Mouse (Mus musculus) urinary bladder, postnatal 14 days (tissue): ENCODE results near the gene Gm8369.
"Not testable (repeated sequence)": the region's sequence is repeated elsewhere in the genome, so short reads cannot be mapped to it uniquely, and the experiment has no call there.

Experiments used
- DNase-seq: peaks from one replicate; pipeline ENCODE4 v3.0.0; 2021; ENCODE audit warnings: low spot score

Gene Gm8369

DNA sequence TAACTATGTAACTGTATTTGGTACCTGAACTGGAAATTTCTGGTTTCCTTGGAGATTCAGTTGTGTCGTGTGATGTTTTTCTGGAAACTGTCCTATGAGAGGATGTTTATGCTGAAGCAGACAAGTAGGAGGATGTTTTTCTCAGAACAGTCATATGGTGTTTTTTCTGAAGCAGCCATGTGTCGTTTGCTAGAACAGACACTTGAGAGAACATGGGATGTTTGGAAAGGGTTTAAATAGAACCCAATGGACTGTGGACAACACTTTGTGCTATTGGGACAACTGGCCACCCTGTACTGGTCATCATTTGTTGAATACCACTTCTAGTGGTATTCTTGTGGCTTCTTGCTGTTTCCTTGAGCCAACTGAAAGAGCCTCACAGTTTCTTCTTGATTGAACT lies at the start of gene Gm8369:
Gm8369 (plus strand) TSS at position 193 of the 400 bp plus-strand sequence.
- DNase-seq, result no peak

DNA sequence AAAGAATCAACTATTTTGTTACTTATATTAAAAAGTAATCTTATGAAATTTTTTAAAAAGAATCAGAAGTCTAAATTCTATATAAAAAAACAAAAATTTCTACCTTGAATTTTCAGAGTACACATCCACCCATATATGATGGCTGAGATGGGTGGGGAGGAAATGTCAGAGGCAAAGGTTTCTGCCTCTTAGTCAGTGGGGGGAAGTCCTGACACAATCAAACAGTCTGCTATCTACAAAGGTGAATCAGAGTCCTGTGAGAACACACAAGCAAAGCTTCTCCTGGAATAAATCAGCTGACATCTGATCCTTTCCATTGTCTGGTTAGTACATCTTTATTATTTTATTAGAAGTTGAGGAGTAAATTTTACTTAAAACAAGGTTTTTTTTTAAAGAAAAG lies 42.4 kb upstream of the Gm8369 start, which contains the start of gene Ms4a4b:
Ms4a4b (plus strand) TSS at position 216 of the 400 bp plus-strand sequence.
- DNase-seq, result no peak

DNA sequence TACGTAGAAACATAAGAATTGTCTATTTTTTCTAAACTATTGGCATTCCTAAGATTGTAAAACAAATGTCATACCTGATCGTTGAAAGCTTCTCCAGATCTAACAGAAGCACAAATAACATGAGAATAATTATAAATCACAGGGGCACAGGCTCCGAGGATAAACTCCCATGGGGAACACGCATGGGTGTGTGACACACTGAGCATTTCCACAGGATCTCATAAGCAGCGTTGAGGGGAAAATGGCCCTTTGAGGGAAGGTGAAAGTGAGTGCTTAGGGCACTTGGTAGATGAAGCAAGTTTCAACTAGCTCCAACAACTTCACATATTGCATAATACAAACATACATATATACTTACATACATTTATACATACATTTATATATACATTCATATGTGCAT lies 41.8 kb upstream of the Gm8369 start:
- no peak for DNase-seq

DNA sequence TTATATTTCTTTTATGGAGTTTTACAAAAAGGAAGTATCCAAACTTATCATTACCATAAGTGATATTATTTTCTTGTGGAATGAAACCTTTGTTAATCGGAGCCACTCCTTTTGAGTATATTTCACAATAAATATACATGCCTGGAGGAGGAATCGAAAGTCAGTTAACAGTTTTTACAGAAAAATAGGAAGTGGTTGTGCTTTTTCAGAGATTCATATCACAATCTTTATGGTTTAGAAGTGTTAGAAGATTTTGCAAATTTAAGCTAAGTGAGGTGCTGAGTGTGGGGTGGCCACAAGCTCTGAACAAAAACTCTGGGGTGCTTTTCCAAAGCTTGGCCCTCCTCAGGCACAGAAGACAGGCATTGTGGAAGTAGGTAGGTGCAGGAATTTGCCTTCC lies 38.5 kb upstream of the Gm8369 start:
- DNase-seq, result no peak

DNA sequence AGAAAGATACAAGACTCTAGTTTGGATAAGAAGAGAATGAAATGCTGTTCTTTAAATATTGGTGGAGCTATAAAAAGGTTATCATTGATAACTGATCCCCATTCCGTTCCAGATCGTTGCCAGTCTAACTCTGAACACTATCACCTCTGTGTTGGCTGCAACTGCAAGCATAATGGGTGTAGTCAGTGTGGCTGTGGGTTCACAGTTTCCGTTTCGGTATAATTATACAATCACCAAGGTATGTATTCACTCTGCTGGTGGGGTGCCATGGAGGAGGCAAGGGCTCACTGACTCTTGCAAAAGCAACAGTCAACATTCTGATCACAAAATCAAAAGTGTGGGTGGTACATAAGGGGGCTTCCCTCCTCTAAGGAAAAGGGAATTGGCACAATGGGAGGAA lies 26.7 kb upstream of the Gm8369 start:
- not testable (repeated sequence) for DNase-seq

DNA sequence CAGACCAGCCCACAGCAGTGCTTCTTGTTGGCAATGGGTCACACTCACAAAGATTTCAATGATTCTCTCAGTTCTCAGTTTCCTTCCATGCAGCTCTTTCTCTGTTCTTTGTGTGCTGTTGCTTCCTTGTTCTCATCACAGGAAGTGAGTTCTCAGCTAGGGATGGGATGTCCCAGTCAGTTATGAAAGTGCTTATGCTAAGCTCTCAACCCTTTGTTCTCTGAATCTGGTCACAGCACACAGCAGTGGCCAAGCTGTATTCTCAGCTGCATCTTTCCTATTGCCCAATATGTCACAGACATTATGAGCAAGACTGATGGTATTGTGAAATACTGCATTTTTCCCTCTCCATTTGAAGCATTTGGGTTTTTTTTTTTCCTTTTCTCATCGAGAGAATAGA lies 20.9 kb upstream of the Gm8369 start:
- not testable (repeated sequence) for DNase-seq

DNA sequence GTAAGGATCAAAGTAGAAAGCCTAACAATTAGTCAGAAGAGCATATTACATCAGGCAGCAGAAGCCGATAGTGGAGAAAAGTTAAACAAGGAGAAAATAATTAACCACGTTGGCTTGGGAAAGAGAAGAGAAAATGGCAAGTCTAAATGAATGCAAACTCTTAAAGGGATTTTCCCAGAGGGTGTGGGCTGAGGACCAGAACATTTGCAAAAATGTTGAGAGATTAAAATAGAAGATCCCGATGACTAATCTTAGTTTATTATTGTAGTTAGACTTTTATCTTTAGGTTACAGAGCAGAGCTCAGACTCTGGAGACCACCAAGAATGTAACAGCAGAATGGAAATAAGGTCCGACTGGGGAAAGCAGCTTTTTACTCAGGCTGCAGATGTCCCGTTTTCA lies 19.3 kb upstream of the Gm8369 start:
- no peak for DNase-seq

DNA sequence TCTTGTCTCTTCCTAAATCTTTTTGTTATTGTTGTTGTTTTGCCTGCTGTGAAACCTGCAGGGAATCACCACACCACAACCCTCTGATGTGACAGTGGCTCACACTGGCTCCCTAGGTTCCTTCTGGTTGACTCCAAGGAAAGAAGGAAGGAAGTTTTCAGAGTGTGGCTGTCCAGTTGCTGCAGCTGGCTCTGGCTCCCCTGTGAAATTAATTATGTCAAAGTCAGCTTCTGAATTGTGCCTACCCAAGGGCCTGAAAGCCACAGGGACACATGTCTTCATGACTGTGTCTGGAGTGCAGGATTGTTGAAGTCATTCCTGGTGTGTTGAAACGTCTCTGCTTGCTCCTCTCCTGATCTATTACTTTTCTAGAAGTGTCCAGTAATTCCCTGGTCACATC lies 17.4 kb upstream of the Gm8369 start:
- DNase-seq, result not testable (repeated sequence)

DNA sequence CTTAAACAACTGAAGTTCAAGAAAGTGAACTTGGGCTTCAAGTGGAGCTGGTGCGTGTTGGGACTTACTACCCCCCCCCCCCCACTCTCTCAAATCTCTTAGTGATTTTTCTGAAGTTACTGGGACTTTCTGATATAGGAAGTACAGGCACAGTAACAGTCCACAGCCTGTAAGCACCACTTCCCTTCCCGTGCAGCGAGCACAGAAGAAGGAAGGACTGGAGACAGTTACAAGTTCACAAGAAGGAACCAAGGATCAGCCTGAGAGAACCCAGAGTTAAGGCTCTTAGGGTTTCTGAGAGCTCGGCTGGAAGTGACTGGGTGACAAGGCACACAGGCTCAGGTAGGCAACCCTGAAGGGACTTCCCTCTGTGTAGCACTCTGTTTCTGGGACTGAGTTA lies 16.5 kb upstream of the Gm8369 start, which contains the start of gene Ms4a6c:
Ms4a6c (plus strand) TSS at position 152 of the 400 bp plus-strand sequence.
- not testable (repeated sequence) for DNase-seq

DNA sequence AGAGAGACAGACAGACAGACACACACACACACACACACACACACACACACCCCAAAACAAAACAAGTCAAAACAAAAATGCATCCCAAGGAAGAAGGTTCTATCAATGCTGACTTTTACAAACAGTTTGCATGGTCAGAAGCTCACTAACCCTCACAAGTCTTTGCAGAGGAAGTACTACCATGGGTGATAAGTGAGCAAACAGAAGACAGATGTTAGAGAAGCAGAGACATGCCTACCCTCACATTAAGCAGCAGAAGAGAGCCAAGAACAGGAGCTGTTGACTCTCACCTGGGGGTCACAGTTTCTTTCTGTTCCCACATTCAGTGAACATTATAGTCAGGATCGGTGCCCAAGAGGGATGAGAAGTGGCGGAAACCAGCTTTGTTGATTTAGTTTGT lies 6.0 kb upstream of the Gm8369 start:
- no peak for DNase-seq

DNA sequence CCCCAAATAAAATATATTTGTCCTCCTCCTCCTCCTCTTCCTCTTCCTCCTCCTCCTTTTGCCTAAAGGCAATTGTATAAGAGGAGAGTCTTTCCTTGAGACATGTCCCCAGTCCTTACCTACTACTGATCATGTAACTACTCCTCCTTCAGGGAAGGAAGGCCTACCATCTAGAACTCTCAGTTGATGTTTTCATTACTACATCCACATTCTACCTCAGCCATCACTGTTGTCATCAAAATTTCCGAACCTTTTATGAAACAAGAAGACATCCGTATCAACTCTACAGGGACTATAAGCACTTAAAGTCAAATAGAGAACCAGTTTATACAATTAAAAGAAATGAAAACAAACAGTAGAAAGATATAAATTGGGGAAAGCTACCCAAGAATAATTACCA lies 3.1 kb upstream of the Gm8369 start:
- DNase-seq, result no peak

DNA sequence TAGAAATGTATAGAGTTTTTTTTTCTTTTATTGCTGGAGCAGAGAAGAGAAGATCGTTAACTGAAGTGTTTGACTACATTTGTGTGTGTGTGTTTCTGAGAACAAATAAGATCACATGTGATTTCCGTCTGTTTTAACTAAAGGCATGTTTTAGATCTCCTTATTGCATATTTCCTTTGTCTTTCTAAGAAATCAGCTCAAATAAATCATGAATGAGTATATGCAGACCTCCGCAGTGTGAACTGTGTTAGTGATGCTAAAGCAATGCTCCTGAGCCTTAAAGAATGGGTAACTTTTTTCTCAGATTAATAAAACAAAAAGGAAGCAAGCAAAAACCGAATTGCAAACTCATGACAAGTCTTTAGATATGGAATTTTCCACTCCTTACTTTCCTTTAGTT lies 1.8 kb upstream of the Gm8369 start:
- DNase-seq, result no peak

DNA sequence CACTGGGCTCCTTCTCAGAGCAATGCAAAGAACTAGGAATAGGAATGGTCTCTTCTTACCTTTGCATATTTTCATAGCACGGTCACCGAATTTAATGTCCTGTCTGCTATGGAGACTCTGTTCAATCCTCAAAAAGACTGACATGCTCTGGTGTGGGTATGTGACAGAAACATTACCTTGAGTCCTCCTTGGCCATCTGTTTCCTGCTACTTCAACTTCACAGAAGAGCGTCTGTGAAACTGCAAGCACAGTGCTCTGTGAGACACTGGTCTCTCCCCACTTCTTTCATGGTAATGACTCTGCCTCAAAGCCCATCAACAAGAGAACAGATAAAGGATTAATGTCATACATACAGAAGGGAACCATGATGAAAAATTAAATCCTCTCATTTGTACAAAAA lies 1.4 kb upstream of the Gm8369 start:
- no peak for DNase-seq

DNA sequence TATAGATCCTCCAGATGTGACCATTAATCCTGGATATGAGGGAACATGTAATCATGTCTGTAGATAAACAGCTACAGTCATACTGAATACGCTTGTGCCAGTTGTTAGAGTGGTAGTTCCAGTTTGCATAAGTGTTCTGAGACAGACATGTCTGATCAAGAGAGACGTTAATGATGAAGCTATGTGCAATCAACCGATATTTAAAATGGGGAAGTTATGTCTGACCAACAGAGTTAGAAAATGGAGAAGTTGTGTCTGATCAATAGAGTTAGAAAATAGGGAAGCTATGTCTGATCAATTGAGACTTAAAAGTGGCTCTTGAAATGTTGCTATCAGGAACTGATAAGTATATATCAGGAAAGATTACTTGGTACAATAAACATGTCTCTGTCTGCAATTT lies 472 bp upstream of the Gm8369 start:
- no peak for DNase-seq

DNA sequence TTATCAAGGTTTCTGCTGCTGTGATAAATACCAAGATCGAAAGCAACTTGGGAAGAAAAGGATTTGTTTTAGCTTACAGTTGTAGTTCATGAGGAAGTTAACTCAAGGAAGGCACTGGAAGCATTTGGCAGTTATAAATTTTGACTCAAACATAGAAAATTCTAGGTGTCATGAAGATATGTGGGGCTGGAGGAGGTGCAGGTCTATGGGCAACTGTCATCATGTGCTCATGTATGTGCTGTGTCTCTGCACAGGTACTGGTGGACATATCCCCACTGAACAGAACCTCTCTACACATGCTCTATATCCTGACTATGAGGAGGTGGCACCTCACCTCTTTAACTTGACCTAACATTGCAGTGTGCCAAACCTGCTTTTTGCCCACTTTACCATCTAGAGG lies 861 bp downstream of the Gm8369 start:
- DNase-seq, result no peak

DNA sequence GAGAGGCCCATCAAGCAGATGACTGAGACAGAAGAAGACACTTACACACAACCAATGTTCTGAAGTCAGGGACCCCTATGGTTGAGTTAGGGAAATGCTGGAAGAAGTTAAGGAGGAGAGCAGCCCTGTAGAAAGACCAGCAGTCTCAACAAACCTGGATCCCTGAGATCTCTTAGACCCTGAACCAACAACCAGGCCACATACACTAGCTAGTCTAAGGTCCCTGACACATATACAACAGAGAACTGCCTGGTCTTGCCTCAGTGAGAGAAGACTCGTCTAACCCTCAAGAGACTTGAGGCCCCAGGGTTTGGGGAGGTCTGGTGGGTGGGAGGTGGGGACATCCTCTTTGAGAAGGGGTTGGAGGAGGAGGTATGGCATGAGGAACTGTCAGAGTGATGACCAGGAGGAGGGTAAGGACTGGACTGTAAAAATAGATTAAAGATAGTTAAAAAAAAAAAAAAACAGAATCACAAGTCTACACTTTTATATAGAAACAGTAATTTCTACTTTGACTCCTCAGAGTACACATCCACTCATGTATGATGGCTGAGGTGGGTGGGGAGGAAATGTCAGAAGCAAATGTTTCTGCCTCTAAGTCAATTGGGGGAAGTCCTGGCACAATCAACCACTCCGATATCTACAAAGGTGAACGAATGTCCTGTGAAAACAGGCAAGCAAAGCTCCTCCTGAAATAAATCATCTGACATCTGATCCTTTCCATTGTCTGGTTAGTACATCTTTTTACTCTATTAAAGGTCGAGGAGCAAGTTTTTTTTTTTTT lies 5.9 kb downstream of the Gm8369 start:
- no peak for DNase-seq

DNA sequence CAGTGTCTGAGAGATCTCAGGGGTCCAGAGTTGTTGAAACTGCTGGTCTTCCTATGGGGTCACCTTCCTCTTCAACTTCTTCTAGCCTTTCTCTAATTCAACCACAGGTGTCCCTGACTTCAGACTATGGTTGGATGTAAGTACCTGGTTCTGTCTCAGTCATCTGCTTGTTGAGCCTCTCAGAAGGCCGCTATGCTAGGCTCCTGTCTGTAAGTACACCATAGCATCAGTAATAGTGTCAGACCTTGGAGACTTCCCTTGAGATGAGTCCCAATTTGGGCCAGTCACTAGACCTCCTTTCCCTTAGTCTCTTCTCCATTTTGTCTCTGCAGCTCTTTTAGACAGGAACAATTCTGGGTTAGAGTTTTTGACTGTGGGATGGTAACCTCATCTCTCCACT lies 6.9 kb downstream of the Gm8369 start:
- no peak for DNase-seq

DNA sequence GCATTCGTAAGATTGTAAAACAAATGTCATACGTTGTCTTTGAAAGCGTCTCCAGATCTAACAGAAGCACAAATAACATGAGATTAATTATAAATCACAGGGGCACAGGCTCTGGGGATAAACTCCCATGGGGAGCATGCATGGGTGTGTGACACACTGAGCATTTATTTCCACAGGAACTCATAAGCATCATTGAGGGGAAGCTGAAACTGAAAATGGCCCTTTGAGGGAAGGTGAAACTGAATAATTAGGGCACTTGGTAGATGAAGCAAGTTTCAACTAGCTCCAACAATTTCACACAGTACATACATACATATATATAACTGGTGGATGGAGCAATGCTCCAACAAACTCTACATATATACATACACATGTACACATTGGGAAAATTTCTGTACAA lies 8.8 kb downstream of the Gm8369 start:
- DNase-seq, result no peak

DNA sequence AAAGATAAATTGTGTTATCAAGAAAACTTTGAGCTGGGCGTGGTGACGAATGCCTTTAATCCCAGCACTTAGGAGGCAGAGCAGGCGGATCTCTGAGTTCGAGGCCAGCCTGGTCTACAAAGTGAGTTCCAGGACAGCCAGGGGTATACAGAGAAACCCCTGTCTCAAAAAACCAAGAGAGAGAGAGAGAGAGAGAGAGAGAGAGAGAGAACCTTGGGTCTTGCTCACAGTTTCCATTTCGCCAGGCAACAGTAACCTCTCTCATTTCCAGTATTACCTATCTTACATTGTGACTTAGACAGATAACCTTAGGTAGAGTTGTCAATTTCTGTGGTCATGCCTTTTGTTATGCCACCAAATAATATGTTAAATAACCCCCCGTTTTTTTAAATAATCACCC lies 10.6 kb downstream of the Gm8369 start:
- no peak for DNase-seq

DNA sequence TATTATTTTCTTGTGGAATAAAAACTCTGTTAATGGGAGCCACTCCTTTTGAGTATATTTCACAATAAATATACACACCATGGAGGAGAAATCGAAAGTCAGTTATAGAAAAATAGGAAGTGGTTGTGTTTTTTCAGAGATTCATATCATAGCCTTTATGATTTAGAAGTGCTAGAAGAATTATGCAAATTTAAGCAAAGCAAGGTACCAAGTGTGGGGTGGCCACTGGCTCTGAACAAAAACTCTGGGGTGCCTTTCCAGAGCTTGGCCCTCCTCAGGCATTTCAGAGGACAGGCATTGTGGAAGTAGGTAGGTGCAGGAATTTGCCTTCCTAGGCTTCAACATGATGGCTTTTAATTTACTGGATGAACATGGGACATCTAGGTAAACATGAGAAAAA lies 11.6 kb downstream of the Gm8369 start:
- not testable (repeated sequence) for DNase-seq

DNA sequence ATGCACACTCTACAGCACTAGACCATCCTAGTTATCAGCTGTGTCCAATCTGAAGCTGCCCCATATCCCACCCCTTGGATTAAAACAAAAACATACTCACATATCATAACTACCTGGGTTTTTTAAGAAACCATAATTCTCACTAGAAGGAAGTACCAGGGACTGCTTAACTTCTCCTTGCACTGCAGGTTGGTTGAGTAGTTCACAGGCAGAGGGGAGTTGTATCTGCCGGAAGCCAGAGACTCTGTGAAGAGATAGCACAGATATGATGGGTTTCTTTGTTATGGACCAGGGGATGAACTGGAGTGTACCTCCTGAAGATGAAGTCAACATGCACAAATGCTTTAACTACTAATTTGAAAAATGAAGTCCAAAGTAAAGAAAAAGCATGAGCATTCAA lies 15.1 kb downstream of the Gm8369 start:
- DNase-seq, result no peak

DNA sequence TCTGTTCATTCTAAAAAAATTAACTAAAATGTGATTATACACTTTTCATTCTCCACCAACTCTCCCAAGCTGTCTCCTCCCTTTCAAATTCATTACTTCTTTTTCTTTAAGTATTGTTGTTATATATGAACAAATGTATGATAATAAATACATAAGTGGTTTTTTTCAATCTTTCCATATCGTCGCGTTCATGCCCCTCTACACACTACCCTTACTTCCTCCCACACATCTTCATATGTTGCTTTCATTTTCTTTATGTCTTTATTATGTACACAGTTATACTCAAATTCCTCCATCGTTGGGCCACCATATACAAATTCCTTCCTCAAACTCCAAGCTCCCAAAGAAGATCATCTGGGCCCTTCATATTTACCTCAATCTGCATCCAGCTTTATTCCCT lies 15.6 kb downstream of the Gm8369 start:
- no peak for DNase-seq

DNA sequence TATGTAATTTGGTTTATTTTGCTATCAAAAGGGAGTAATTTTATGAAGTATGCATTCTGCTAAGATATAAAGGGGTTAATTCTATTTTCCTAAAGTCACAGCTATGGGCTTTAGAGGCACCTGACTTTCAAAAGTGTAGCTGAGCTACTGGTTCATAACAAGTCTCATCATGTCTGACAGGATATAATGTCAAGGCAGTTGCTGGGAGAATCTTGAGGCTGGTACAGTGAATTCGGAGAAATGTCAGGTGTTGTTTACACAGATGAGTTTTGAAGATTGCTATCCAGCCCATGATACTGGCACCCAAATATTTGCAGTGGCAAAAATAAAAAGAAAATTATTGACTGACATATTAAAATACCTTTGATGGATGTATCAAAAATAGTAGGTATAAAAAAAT lies 19.1 kb downstream of the Gm8369 start:
- no peak for DNase-seq

DNA sequence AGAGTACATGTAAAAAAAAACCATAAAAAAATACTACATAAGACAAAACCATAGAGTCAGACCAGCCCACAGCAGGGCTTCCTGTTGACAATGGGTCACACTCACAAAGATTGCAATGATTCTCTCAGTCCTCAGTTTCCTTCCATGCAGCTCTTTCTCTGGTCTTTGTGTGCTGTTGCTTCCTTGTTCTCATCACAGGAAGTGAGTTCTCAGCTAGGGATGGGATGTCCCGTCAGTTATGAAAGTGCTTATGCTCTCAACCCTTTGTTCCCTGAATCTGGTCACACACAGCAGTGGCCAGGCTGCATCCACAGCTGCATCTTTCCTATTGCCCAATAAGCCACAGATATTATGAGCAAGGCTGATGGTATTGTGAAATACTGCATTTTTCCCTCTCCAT lies 27.7 kb downstream of the Gm8369 start:
- no peak for DNase-seq
